Mouse (Mus musculus) forebrain, embryonic 12.5 days (tissue): ENCODE data around the gene Prkce. TPM values are rescaled to one million over a fixed set of nuclear protein-coding genes. Genes with fewer than 3 reads are reported as not detected.
"Not testable (repeated sequence)": the region's sequence is repeated elsewhere in the genome, so short reads cannot be mapped to it uniquely, and the experiment has no call there.

ENCODE experiments used
- ATAC-seq: fragments of 200-750 bp; cut with Nextera tagmentation; 2 replicates; pipeline ENCODE4 v1.8.0; 2017; ENCODE audit warnings: moderate TSS enrichment; ENCODE audit not compliant: low FRiP score
- H3K27ac ChIP-seq: fragments of 300-500 bp; sonication (generic); 2 replicates; pipeline ENCODE4 v1.5.1; 2016; ENCODE audit warnings: mild to moderate bottlenecking
- H3K27me3 ChIP-seq: fragments of 300-500 bp; sonication (generic); 2 replicates; pipeline ENCODE4 v1.6.1; 2016; ENCODE audit warnings: mild to moderate bottlenecking
- H3K36me3 ChIP-seq: fragments of 300-500 bp; sonication (generic); replicated peaks from 2 replicates; pipeline ENCODE4 v1.6.1; 2016; ENCODE audit warnings: mild to moderate bottlenecking
- H3K4me1 ChIP-seq: fragments of 300-500 bp; sonication (generic); 2 replicates; pipeline ENCODE4 v1.6.1; 2016
- H3K4me2 ChIP-seq: fragments of 300-500 bp; sonication (generic); 2 replicates; pipeline ENCODE4 v1.6.1; 2016; ENCODE audit warnings: mild to moderate bottlenecking, moderate library complexity
- H3K4me3 ChIP-seq: fragments of 300-500 bp; sonication (generic); replicated peaks from 2 replicates; pipeline ENCODE4 v1.5.1; 2016; ENCODE audit warnings: mild to moderate bottlenecking
- H3K9ac ChIP-seq: fragments of 300-500 bp; sonication (generic); 2 replicates; pipeline ENCODE4 v1.6.1; 2016; ENCODE audit warnings: mild to moderate bottlenecking
- H3K9me3 ChIP-seq: fragments of 300-500 bp; sonication (generic); 2 replicates; pipeline ENCODE4 v1.6.1; 2016
- WGBS: fragments of 180-500 bp; shearing (Covaris S2); methylation state at CpG from one replicate; pipeline ENCODE4 v1.1.7; 2016; 5-methylcytosine and 5-hydroxymethylcytosine counted together
- polyA plus RNA-seq: library from polyadenylated mRNA; unstranded; fragments of >200 nt; fragmentation: Nextera tagmentation; extraction: Ambion mirVana; gene quantifications from 2 replicates; pipeline ENCODE4 v1.2.1, GENCODE M21; 2016

The Prkce gene
- polyA plus RNA-seq, 1 experiment from 2014 or later, result 6.0 TPM

DNA sequence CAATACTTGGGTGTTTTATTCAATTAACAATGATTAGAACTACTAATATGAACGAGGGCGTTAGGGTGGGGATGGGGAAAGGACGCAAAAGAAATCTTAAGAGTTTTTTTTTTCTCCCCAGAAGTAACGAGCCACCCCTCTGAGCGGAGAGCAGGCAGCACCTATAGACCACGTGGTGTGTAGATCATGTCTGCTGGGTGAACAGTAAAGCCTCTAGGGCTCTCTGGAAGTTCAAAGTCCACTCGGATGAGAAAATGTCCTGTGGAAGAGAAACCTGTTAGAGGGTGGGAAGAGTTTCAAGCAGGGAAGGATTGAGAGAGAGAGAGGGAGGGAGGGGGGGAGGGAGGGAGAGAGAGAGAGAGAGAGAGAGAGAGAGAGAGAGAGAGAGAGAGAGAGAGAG, 298.8 kb downstream of the Prkce start:
- peaks cover 75% of the 10 kb centered on the region for H3K27me3 ChIP-seq
- no peak for ATAC-seq
- H3K27ac ChIP-seq, result no peak overlapping the region

DNA sequence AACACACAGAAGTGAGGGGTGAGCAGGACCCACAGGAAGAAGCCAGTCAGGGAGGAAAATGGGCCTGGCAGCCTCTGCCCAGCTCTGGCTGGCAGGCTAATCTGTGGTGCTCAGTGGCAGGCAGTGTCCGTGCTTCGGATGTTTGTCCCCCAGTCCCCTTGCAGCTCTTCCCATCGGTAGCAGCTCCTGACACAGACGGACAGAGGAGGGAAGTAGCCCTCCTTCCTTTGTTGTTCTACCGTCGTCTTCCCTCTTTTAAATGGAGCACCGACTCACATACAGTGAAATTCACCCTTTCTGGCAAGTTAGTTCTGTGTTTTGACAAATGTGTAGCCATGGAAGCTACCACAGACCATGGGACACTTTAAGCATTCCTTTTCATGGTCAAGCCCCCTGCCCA, 299.3 kb downstream of the Prkce start:
- ATAC-seq, result no peak
- peaks cover 80% of the 10 kb centered on the region for H3K27me3 ChIP-seq
- WGBS, result 38% methylated on average over 7 of the region's 7 CpGs

More for the DNA sequence above, 298.8 kb downstream of the Prkce start:
- no peaks in the 10 kb centered on the region for H3K9me3 ChIP-seq
- WGBS, result 7% methylated on average over 7 of the region's 7 CpGs
- H3K9ac ChIP-seq, result no peak overlapping the region
- H3K4me2 ChIP-seq, result peak overlapping the region; percentile 38
- no peak overlapping the region for H3K4me3 ChIP-seq
- H3K4me1 ChIP-seq, result peaks cover 47% of the 10 kb centered on the region
- H3K36me3 ChIP-seq, result no peaks in the 10 kb centered on the region

DNA sequence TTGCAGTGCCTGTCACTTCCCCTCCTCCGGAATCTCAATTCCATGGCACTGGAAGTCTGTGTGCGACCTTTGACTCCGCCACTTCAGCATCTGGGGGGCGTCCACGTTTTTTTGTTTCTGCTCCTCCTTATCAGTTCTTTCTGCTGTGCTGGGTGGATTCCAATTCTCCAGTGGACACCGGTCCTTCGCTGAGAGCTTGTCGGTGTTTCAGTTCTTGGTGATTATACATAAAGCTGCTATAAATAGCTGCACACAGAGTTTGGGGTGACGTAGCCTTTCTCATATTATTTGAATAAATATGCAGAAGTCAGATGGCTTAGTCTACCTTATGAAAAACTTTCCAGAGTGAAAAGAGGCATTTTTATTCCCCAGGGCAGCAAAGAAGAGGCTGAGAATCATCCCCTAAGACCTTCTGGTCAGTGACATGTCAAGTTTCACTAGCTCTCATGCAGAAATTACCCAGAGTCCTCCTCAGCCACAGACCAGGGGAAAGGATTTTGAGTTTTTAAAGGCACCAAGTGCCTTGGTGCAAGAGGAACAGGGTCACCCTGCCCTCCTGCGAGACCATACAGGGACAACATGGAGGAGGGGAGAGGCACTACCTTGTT, 299.8 kb downstream of the Prkce start:
- no peaks in the 10 kb centered on the region for H3K36me3 ChIP-seq
- H3K9me3 ChIP-seq, result no peaks in the 10 kb centered on the region
- ATAC-seq, result no peak
- H3K27ac ChIP-seq, result no peak overlapping the region
- peaks cover 79% of the 10 kb centered on the region for H3K27me3 ChIP-seq
- WGBS, result 60% methylated on average over 10 of the region's 10 CpGs
- no peak overlapping the region for H3K4me2 ChIP-seq
- no peak overlapping the region for H3K4me3 ChIP-seq
- no peak overlapping the region for H3K9ac ChIP-seq
- peaks cover 47% of the 10 kb centered on the region for H3K4me1 ChIP-seq

More for the DNA sequence above, 299.3 kb downstream of the Prkce start:
- no peak overlapping the region for H3K27ac ChIP-seq
- H3K4me1 ChIP-seq, result peaks cover 47% of the 10 kb centered on the region
- no peak overlapping the region for H3K4me3 ChIP-seq
- no peaks in the 10 kb centered on the region for H3K36me3 ChIP-seq
- no peak overlapping the region for H3K9ac ChIP-seq
- no peaks in the 10 kb centered on the region for H3K9me3 ChIP-seq
- peak overlapping the region; percentile 38; the same call in 1 of the 2 replicates for H3K4me2 ChIP-seq

DNA sequence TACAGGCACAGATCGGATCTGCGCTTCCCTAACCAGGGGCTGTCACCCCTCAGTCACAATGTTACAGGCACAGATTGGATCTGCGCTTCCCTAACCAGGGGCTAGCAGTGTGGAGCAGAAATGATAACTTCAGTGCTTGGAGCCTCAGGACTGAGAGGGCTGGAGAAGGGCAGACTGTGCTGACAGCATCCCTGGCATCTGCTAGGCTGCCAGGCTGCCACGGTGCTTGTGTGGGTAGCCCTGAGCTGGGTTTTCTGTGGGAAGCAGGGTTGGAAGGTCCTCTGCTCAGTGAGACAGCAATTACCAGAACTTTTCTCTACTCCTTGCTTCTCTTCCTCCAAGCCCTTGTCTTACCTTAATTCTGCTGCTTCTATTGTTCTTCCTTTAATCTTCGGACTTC, 300.4 kb downstream of the Prkce start:
- H3K4me2 ChIP-seq, result no peak overlapping the region
- H3K36me3 ChIP-seq, result no peaks in the 10 kb centered on the region
- H3K4me1 ChIP-seq, result peaks cover 47% of the 10 kb centered on the region
- 52% methylated on average over 5 of the region's 5 CpGs for WGBS
- ATAC-seq, result no peak
- H3K4me3 ChIP-seq, result no peak overlapping the region
- H3K9ac ChIP-seq, result no peak overlapping the region
- H3K27ac ChIP-seq, result no peak overlapping the region
- peaks cover 73% of the 10 kb centered on the region for H3K27me3 ChIP-seq
- H3K9me3 ChIP-seq, result no peaks in the 10 kb centered on the region

DNA sequence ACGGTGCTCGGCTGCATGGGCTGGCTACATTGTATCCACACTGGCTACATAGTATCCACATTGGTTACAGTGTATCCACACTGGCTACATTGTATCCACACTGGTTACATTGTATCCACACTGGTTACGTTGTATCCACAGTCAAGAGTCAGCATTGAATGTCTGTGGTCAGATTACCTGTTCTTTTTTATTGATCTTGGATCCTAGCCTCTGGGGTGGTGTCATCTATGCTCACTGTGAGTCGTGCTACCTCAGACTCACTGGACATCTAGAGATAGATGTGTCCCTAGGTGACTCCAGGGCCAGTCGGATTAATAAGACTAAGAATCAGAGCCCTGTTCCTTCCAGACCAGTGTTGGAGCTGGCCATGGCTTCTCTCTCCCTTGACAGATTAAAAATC, 302.6 kb downstream of the Prkce start:
- Histone ChIP-seq H3K9me3 (no peaks in the 10 kb centered on the region), H3K9ac (no peak overlapping the region), H3K4me1 (peaks cover 40% of the 10 kb centered on the region), H3K36me3 (no peaks in the 10 kb centered on the region), H3K27me3 (peaks cover 54% of the 10 kb centered on the region), H3K4me2 (no peak overlapping the region), H3K4me3 (no peak overlapping the region), H3K27ac (no peak overlapping the region)
- no peak for ATAC-seq
- WGBS, result 93% methylated on average over 5 of the region's 5 CpGs

DNA sequence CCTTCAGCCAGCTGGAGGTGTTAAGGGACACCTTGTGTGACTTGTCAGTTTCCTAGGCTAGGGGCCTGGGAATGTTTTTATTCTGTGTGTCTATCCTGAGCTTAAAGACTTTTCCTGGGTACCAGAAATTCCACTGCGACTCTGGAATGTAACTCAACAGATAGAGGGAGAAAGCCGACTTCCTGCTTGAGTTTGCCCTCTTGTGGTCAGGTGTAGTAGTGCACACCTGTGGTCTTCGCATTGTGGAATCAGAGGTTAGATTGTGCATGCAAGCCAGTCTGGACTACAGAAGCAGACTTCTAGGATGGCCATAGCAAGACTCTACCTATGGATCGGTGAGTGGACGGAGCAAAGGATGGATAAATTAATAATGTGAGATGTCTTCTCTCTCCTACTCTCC, 304.1 kb downstream of the Prkce start:
- no peak overlapping the region for H3K27ac ChIP-seq

DNA sequence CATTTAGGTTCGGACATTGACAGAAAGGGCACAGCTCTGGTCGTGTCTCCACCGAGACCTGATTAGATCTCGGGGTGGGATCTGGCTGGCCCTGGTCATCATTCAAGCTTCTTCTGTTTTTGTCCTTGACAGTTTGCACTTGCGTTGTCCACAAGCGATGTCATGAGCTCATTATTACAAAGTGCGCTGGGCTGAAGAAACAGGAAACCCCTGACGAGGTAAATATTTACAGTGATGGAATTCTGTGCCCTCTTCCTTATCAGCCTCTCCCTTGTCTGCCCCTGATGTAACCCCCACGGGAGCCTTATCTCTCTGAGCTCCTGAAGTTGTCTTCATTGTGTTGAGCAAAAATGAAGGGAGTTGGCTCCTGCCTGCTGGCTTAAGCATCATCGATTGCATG, 309.1 kb downstream of the Prkce start:
- no peak for ATAC-seq
- Histone ChIP-seq H3K9ac (no peak overlapping the region), H3K27ac (no peak overlapping the region)

More for the DNA sequence above, 304.1 kb downstream of the Prkce start:
- no peaks in the 10 kb centered on the region for H3K36me3 ChIP-seq
- no peak overlapping the region for H3K9ac ChIP-seq
- no peak overlapping the region for H3K4me3 ChIP-seq
- WGBS, result 43% methylated on average over 5 of the region's 5 CpGs
- H3K4me2 ChIP-seq, result no peak overlapping the region
- peaks cover 49% of the 10 kb centered on the region for H3K27me3 ChIP-seq
- ATAC-seq, result no peak
- no peaks in the 10 kb centered on the region for H3K9me3 ChIP-seq
- H3K4me1 ChIP-seq, result peaks cover 24% of the 10 kb centered on the region

DNA sequence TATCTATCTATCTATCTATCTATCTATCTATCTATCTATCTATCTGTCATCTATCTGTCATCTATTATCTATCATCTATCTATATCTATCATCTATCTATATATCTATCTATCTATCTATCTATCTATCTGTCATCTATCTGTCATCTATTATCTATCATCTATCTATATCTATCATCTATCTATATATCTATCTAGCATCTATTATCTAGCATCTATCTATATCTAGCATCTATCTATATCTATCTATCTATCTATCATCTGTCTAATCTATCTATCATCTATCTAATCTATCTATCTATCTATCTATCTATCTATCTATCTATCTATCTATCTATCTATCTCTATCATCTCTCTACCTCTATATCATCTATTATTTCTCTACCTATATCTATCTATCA, 309.8 kb downstream of the Prkce start:
- H3K4me2 ChIP-seq, H3K9me3 ChIP-seq, ATAC-seq, H3K36me3 ChIP-seq, H3K4me3 ChIP-seq, H3K27ac ChIP-seq, H3K27me3 ChIP-seq, H3K9ac ChIP-seq, H3K4me1 ChIP-seq: not testable (repeated sequence)

More for the DNA sequence above, 309.1 kb downstream of the Prkce start:
- Histone ChIP-seq H3K36me3 (no peaks in the 10 kb centered on the region), H3K9me3 (no peaks in the 10 kb centered on the region), H3K4me2 (no peak overlapping the region), H3K4me1 (no peaks in the 10 kb centered on the region), H3K4me3 (no peak overlapping the region), H3K27me3 (0 out of 2 replicates have a peak, but pooled peaks cover 4% of the 10 kb centered on the region)
- WGBS, result 91% methylated on average over 10 of the region's 10 CpGs

DNA sequence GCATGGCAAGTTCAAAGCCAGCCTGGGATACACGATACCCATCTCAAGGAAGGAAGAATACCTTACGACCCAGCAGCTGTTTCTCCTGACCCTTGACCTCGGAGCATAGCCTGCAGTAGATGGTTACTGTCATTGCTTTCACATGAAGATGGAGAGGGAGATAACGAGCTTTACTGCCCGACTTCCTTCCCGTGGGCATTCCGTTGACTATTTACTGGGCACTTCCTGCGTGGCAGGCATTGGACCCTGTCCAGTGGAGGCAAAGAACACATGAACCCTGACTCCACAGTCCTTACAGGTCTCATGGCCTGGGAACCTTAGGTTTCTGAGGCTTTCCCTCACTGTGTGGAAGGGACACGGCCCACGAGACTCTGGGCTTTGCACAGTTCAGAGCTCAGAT, 311.8 kb downstream of the Prkce start:
- H3K27ac ChIP-seq, result no peak overlapping the region

DNA sequence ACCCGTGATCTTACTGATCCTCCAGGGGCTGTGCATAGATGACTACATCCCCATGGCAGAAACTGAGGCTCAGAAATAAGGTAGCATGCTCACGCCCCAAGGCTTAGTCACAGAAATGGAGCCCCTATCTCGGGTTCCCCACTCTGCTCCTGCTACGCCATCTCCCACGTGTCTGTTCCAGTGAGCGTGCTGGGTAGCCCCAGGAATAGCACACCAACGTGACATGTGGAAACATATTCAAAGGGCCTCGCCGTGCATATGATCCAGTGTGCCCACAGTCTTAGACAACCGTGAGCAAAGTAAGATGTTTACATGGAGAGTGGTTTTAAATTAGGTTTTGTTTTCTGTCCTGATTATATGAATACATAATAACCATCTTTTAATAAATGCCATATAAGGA, 315.1 kb downstream of the Prkce start:
- H3K4me1 ChIP-seq, result no peaks in the 10 kb centered on the region
- no peaks in the 10 kb centered on the region for H3K27me3 ChIP-seq
- H3K27ac ChIP-seq, result no peak overlapping the region
- ATAC-seq, result no peak
- 91% methylated on average over 10 of the region's 10 CpGs for WGBS
- H3K36me3 ChIP-seq, result no peaks in the 10 kb centered on the region
- no peak overlapping the region for H3K9ac ChIP-seq
- no peak overlapping the region for H3K4me3 ChIP-seq
- H3K4me2 ChIP-seq, result no peak overlapping the region
- H3K9me3 ChIP-seq, result no peaks in the 10 kb centered on the region

More for the DNA sequence above, 311.8 kb downstream of the Prkce start:
- no peak for ATAC-seq
- Histone ChIP-seq H3K4me3 (no peak overlapping the region), H3K27me3 (no peaks in the 10 kb centered on the region), H3K9ac (no peak overlapping the region), H3K4me2 (no peak overlapping the region), H3K36me3 (no peaks in the 10 kb centered on the region), H3K4me1 (no peaks in the 10 kb centered on the region), H3K9me3 (no peaks in the 10 kb centered on the region)
- 89% methylated on average over 10 of the region's 10 CpGs for WGBS

DNA sequence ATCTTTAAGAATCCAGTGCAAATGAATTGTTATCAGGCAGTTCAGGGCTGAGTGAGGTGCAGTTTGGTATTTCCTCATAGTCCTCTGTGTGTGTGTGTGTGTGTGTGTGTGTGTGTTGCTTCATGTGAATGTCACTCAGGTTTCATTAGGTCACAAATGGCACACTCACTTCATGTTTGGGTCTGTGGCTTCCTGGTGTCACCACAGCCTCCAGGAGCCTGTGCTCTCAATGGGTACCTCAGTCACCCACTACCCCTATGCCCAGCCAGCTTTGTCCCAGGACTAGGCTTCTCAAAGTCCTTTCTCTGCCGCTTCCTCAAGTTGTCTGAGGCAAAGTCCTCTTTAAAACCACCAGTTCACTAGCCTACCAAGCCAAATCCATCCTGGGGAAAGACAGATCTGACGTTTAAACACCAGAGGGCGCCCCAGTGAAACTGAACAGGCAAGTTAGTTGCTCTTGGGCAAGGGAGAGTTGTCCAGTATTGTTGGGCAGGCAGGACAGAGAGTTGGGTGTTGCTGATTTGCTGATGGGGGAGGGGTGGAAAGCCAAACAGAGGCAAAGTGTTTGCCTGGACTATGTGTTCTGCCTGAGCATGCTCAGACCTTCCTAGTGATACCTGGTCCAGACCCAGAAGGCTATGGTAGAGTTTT, 316.6 kb downstream of the Prkce start:
- H3K27ac ChIP-seq, result no peak overlapping the region
- H3K36me3 ChIP-seq, result no peaks in the 10 kb centered on the region
- 0 out of 2 replicates have a peak, but pooled peaks have one; percentile 27 for ATAC-seq
- H3K4me1 ChIP-seq, result no peaks in the 10 kb centered on the region
- no peak overlapping the region for H3K4me3 ChIP-seq
- WGBS, result 14% methylated on average over 3 of the region's 3 CpGs
- no peak overlapping the region for H3K9ac ChIP-seq
- H3K4me2 ChIP-seq, result no peak overlapping the region
- no peaks in the 10 kb centered on the region for H3K9me3 ChIP-seq
- no peaks in the 10 kb centered on the region for H3K27me3 ChIP-seq

DNA sequence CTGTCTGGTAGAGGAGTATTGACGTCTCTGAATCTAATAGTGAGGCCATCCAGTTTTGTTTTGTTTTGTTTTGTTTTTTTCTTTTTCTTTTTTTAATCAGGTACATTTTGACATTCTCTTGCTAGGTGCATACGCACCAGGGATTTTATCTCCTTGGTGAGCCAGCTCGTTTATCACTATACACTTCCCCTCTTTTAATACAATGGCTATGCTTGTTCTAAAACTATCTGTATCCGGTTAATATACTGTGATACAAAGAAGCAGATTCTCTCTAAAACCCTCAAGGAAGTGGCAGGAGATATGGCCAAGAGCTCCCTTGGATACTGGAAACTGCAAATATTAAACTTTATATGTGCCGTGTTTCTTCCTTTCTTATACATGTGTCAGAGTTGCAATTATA, 319.1 kb downstream of the Prkce start:
- Histone ChIP-seq H3K4me3 (no peak overlapping the region), H3K9me3 (no peaks in the 10 kb centered on the region), H3K27ac (no peak overlapping the region), H3K4me2 (no peak overlapping the region), H3K9ac (no peak overlapping the region), H3K4me1 (no peaks in the 10 kb centered on the region), H3K27me3 (no peaks in the 10 kb centered on the region), H3K36me3 (no peaks in the 10 kb centered on the region)
- 86% methylated on average over 5 of the region's 5 CpGs for WGBS
- no peak for ATAC-seq

DNA sequence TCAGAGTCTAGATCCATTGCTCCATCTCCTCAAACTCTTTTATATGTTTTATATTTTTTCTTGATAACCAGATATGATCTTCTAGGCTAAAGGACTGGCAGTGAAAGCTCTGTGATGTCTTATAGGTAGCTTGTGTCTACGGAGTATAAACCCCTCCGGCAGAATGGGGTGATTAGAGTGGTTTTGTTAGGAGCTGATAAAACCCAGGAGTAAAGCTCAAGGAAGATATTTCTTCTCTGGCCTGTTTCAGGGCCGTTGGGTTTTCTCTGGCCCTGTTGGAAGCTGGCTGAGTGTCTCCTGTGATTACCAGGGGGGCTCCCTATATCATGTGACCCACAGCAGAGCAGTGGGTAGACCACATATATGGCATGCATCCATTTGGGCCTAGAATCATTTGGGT, 319.9 kb downstream of the Prkce start:
- H3K9ac ChIP-seq, result no peak overlapping the region
- H3K36me3 ChIP-seq, result no peaks in the 10 kb centered on the region
- 84% methylated on average over 3 of the region's 3 CpGs for WGBS
- no peak overlapping the region for H3K4me3 ChIP-seq
- no peaks in the 10 kb centered on the region for H3K9me3 ChIP-seq
- H3K4me1 ChIP-seq, result no peaks in the 10 kb centered on the region
- ATAC-seq, result no peak
- H3K4me2 ChIP-seq, result no peak overlapping the region
- H3K27ac ChIP-seq, result no peak overlapping the region
- no peaks in the 10 kb centered on the region for H3K27me3 ChIP-seq
